Mouse (Mus musculus) testis, postnatal 10 days (tissue): ENCODE results near the gene Pnma1.

Source experiments
- DNase-seq: peaks from one replicate; pipeline ENCODE4 v3.0.0; 2021; ENCODE audit warnings: low spot score

Pnma1 gene

DNA sequence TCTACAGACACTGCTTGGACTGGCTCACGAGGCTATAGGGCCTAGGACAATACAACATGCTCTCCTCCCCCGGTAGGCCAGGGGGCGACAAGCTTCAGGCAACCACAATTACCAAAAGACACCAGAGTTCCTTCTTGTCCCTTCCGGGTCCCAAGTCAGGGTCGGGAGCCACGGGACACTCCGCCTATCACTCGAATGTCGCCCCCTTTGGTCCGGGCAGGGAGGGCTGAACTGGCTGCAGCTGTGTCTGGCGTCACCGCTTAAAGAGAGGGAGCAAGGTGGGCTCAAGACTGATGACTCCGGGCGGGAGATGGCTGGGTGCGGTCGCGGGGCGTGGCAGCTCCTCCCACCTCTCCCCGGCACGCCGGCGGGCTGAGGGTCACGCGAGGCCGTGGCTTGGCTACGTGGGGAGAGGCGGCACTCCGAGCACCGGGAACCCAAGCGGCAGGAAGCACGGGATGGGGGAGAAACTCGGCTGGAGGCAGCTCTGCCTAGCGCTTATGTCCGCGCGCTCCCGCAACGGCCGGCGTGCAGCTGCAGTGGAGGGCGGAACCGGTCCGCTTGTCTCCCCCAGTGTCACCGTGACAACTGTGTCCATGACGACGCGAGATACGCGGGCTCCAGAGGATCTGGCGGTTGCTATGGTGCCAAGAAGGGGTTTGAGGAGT, at the start of gene Pnma1:
TSS of gene Pnma1 (minus strand) at position 536 of the 668 bp plus-strand sequence.
- peak; percentile 82 for DNase-seq

GRCm38 (mm10) chr12:84195195-84195594, 46.9 kb upstream of the Pnma1 start:
- DNase-seq = no peak

DNA sequence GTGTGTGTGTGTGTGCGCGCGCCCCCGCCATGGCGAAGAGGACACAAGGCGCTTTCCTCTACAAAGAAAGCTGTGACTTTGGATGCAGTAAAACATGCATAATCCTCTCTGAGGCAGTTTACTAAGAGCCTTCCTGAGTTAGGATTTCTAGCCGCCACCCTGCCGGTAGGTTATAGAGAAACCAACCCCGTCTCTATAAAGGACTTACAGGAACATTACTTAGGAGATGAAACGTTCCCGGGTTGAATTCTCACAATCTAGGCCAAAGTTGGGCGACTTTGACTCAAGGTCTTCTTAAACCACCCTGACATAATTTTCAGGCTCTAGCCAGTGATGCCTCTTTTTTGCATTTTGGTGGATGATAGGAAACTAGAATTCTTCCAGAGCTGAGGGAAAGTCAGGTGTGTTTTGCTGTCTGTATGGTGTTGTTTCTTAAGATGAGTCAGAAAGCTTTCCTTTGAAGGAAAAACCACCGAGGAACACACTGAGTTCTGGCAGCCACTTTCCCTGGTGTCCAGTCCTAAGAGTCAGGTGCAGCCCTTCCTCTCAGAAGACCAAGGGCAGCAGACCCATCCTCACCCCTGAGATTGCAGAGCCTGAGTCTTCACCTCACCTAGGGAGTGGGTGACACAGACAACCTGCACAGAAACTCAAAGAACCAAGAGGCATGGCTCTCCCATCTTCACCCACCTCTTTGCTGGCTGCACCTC, 46.3 kb upstream of the Pnma1 start:
- no peak for DNase-seq

DNA sequence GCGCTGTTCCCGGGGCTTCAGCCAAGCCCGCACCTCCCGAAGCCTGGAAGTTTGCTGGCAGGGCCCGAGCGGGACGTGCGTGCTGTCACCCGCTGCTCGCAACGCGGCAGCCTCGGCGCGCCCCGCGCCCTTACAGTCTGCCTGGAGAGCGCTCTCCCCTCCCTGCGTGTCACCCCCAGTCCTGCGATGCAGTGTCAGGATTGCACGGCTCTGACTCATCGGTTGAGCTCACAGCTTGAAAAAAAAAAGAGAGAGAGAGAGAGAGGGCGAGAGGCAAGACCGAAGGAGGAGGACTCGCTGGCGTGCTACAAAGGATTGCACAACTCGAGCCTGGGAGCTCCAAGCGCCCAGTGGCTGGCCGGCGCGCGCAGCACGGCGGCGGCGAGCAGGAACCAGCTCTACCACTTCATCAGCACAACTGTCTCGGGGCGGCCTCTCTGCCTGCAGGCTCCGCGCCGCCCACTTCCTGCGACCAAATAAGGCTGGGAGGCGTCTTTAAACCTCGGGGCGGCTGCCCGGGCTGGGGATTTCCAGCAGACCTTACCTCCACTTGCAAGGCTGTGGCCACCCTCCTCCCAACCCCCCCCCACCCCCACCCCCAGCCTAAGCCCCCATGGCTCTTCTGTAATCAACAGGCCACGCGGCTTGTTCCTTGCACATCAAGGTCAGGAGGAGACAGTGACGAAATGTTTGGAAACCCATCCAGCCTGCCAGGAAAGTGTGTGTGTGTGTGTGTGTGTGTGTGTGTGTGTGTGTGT, 45.5 kb upstream of the Pnma1 start:
- DNase-seq = peak; percentile 93

- DNase-seq = peak; percentile 84
Observed at GRCm38 (mm10) chr12:84192741-84193641, 44.7 kb upstream of the Pnma1 start.

DNA sequence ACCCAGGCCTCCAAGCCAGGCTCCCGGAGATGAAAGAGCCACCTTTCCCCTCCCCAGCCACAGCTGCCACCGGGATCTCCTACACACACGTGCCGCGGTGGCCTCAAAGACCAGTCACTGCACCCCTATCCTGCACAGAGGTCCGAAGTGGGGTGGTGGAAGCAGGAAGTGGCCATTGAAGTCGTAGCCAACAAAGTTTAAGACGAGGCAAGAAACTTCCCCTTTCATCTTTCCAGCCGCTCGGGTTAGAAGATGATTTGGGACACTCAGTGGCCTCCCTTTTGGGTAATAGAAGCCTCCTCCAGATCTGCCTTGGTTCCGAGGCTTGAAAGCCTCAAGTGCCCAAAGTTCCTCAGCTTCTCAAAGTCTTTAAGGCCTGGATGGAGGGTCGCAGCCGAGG, 44.0 kb upstream of the Pnma1 start:
- DNase-seq = no peak

- DNase-seq = no peak
Observed at GRCm38 (mm10) chr12:84191770-84192169, 43.5 kb upstream of the Pnma1 start.

DNA sequence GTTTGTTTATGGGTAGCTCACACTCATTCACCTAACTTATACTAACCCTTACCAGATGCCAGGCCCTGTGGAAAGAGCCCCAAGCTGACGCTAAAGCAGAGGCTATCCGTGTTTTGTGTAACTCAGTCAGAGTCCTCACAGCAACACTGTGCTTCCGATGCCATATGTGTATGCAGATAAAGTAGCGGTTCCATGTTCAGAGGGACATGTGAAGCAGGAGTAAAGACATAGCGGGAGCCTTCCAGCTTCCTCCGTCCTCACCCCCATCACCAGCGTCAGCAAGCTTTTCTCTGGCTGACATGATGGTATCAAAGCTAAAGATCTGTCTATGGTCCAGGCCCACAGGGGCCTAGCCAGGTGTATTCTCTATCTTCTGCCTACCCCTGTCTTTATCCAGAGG, 42.9 kb upstream of the Pnma1 start:
- no peak for DNase-seq

DNA sequence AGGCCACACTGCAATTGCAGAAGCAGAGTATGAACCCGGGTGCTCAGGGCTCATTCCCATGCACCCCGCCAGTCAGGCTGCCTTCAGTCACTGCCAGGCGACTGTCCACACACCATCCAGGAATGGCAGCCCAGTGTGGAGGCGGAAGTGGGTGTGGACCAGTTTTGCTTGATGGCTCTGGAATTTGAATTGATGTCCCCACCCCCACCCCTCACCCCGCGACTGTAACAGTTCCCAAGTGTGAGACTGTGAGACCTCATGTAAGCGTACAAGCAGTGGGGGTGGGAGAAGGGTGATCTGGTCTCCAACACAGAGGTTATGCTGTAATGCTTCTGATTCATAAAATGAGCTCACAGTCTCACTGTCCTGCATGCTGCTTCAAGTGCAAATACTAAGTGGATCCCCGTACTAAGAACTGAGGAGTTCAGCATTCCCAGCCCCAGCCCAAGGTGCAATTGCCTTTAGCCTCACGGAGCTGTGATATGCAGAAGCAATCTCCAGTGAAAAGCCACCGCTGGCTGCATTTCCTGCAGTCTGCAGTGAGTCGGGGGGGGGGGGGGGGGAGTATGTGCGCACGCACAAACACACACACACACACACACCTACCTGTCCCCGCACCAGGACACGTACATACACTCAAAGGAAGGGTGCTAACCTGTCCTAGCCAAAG, 42.0 kb upstream of the Pnma1 start:
- DNase-seq = no peak

DNA sequence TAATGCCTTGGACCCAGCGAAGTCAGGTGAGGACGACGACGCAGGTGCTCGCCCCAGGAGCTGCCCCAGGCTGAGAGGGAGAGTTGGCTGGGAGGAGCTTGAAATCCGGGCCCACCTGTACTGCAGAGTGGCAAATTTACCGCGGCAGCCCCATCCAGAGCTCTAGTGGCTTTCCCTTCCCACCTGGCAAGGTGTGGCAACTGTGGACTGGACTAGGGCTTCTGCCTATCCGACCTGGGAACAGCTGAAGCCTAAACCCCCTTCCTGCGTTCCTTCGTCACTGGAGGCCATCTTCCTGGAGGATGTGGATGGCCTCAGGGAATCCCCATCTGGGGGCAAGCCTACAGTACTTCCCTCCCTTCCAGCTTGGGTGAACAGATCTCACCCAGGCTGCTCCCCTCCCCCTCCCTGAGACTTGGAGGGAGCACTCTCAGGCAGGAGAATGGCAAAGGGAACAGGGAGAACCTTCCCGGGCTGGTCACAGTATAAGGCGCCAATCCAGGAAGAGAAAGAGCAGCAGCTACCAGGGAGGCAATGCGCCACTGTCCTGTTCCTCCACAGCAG, 40.7 kb upstream of the Pnma1 start:
- no peak for DNase-seq

DNA sequence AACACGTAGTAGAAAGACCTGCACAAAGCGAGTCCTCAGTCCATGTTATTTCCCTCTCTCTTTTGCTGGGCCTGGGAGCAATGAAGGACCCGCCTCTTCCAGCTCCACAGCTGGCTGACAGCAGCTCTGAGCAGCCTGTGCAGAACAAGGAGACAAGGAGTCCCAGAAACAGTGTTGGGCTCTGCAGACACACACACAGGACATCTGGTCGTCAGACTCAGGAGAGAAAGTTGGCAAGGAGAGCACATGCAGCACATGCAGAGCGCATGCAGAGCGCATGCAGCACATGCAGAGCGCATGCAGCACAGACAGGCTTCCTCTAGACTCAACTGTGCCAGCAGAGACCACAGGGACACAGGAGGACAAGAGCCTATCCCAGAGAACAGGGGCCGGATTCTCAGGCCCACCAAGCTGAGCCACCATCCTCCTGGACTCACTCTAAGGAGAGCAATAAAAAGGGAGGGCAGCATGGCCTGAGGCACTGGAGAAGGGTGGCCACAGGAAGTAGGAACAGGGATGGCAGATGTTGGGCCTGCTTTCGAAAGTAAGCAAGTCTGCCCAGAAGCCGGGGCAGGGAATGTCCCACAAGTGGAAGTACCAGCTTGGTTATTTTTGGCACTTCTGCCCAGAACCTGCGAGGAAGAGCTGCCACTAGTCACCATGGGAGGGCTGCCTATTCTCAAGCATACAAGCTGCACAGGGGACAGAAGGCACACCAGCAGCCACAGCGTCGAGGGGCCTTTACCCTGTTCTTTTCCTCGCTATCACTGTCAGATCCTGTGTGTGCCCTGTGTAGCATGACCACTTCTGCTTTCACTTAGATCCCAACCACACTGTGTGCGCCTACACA, 39.7 kb upstream of the Pnma1 start:
- no peak for DNase-seq

GRCm38 (mm10) chr12:84186950-84187349, 38.7 kb upstream of the Pnma1 start:
- no peak for DNase-seq

- DNase-seq = no peak
Observed at GRCm38 (mm10) chr12:84186536-84186935, 38.2 kb upstream of the Pnma1 start.

DNA sequence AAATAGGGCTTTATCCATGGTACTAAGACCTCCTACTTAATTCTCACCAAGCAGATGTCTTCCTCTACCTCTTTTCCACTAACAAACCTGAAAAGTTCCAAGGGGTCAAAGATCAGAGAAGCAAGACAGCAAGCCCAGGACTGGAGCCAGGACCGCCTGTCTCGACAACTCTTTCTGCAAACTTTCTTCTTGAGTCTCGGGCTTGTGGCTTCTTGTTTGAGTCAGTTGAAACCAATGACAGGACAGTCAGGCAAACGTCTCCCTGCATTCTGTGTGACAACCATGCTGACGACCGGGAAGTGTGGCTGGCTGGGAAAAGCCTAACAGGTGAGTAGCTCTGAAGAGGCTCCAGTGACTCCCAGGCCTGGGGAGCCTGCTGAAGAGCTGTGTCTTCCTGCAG, 37.3 kb upstream of the Pnma1 start:
- no peak for DNase-seq

- no peak for DNase-seq
Observed at GRCm38 (mm10) chr12:84184979-84185378, 36.7 kb upstream of the Pnma1 start.

GRCm38 (mm10) chr12:84181999-84182398, 33.7 kb upstream of the Pnma1 start:
- DNase-seq = no peak

DNA sequence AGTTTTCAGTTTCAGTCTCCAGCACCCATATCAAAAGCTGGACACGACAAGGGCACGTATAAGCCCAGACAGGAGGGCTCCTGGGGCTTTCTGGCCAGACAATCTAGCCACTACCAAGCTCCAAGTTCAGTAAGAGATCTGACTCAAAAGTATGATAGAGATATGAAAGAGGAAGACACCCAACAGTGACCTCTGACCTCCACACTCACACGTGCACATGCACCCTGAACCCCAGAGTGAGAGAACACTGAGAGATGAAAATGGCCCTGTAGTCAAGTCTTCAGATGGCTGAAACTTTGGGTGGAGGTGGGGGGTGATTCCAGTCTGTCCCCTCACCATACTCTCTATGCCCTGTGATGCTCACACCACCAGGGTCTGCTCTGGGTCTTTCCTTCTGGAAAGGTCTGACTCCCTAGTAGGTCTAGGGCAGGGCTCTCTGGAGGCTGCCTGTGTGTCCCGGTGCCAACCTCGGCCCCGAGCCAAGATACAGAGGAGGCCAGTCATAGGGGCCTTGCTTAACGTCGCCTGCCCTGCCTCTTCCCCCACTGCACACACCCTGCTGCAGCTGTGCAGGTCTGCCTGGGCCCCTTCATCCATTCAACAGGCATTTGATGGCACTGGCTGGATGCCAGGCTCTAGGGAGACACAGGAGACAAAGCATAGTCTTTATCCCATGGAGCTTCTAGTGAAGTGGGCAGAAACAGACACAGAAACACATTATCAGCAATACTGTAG, 32.6 kb upstream of the Pnma1 start:
- DNase-seq = peak; percentile 81

GRCm38 (mm10) chr12:84180090-84180489, 31.8 kb upstream of the Pnma1 start:
- no peak for DNase-seq

DNA sequence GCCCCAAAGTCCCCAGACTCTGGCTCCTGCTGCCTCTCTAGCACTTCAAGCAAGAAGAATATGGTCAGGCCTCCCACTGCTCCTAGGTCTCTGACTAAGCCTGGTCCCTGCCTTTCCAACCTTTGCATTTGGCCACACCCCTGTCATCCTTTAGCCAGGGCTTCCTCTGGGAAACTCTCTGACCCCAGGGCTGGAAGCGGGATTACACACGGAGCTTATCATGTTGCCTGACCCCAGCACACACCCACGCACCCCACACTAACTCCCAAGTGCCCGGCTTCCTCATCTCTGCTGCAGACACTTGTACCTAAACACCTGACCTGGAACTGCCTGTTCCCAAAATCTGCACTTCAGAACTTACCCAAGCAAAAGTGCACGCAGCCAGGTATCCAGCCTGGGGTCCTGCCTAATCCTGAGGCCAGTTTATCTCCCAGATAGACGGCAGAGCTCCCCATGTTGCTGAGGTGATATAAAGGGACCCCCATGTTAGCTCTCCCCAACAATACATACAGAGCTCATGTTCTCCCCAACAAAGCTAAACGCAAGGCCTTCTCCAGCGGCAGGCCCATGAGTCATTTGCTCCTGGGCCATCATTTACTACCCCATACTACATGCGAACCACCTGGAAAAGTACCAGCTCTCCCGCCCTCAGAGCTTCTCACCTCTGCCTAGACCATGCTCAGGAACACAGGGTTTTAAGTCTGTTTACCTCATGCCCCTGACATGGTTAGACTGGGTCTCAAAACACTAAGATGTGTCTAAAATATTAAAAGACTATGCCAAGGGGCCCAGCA, 30.6 kb upstream of the Pnma1 start:
- DNase-seq = no peak
